Comparison of ENCODE assay signal across 8 mouse cellular contexts in genomic region chr17:67696694-67697386, GRCm38 (mm10). TPM values are rescaled to one million over a fixed set of nuclear protein-coding genes. Genes with fewer than 3 reads are reported as not detected.
A peak's percentile ranks its signal among the peaks of the same experiment; 100 is the strongest.
DNase-seq lines count a peak whose midpoint lies in the region; ATAC-seq lines count a peak whose summit lies in the region.

Lama1 (plus strand) TSS chr17:67697259.

- H3K9me3 ChIP-seq in intestine, embryonic 15.5 days = no peaks in the 10 kb centered on the region
- no peaks in the 10 kb centered on the region for H3K9me3 ChIP-seq in liver, embryonic 11.5 days (ENCODE audit: control insufficient read depth, low read length)
- H3K9me3 ChIP-seq in midbrain, embryonic 16.5 days (replicated peaks; ENCODE audit: control insufficient read depth, low read length, poor library complexity, severe bottlenecking) = no peaks in the 10 kb centered on the region

- peaks cover 17% of the 10 kb centered on the region; the same call in 1 of the 2 replicates for H3K4me1 ChIP-seq in intestine, embryonic 15.5 days (replicated peaks)
- peaks cover 3% of the 10 kb centered on the region; the same call in 1 of the 2 replicates for H3K4me1 ChIP-seq in liver, embryonic 11.5 days (replicated peaks; ENCODE audit: control insufficient read depth, insufficient read depth, low read length)
- peaks cover 10% of the 10 kb centered on the region; the same call in 1 of the 2 replicates for H3K4me1 ChIP-seq in midbrain, embryonic 16.5 days (ENCODE audit: control insufficient read depth, insufficient read depth, low read length)

- peak within 1 kb of the TSS; percentile 74 for H3K4me3 ChIP-seq in intestine, embryonic 15.5 days (replicated peaks)
- peak within 1 kb of the TSS; percentile 62 for H3K4me3 ChIP-seq in liver, embryonic 11.5 days (ENCODE audit: low read depth, low read length)
- peak within 1 kb of the TSS; percentile 80 for H3K4me3 ChIP-seq in midbrain, embryonic 16.5 days (ENCODE audit: low read depth, low read length)

- H3K4me2 ChIP-seq in intestine, embryonic 15.5 days (replicated peaks) = peak within 1 kb of the TSS; percentile 100
- H3K4me2 ChIP-seq in liver, embryonic 11.5 days = peak within 1 kb of the TSS; percentile 90
- H3K4me2 ChIP-seq in midbrain, embryonic 16.5 days (ENCODE audit: low read length) = peak within 1 kb of the TSS; percentile 98

- no peaks in the 10 kb centered on the region for H3K27me3 ChIP-seq in intestine, embryonic 15.5 days (replicated peaks)
- H3K27me3 ChIP-seq in liver, embryonic 11.5 days (replicated peaks; ENCODE audit: control insufficient read depth, insufficient read depth, low read length) = peaks cover 24% of the 10 kb centered on the region
- H3K27me3 ChIP-seq in midbrain, embryonic 16.5 days (ENCODE audit: control insufficient read depth, insufficient read depth, low read depth, low read length) = no peaks in the 10 kb centered on the region

- peak within 1 kb of the TSS; percentile 70 for H3K9ac ChIP-seq in intestine, embryonic 15.5 days
- H3K9ac ChIP-seq in liver, embryonic 11.5 days (ENCODE audit: low read depth, low read length) = peak within 1 kb of the TSS; percentile 46
- H3K9ac ChIP-seq in midbrain, embryonic 16.5 days (ENCODE audit: low read depth, low read length) = peak within 1 kb of the TSS; percentile 91

- peak; percentile 94 for ATAC-seq in granulocyte monocyte progenitor cell, adult 5-6 weeks (replicated peaks; ENCODE audit: poor library complexity, severe bottlenecking)
- peak; percentile 99 for ATAC-seq in intestine, embryonic 15.5 days
- peak; percentile 89 for ATAC-seq in liver, embryonic 11.5 days (replicated peaks; ENCODE audit: low FRiP score)
- ATAC-seq in midbrain, embryonic 16.5 days = peak; percentile 87

- 2% methylated on average over 30 of the region's 32 CpGs for WGBS in intestine, embryonic 15.5 days
- WGBS in liver, embryonic 11.5 days = 3% methylated on average over 29 of the region's 32 CpGs
- 3% methylated on average over 32 of the region's 32 CpGs for WGBS in midbrain, embryonic 16.5 days

- DNase-seq in cerebellum, adult 8-10 months = peak; percentile 4
- DNase-seq in cerebellum, adult 9-11 months = no peak
- DNase-seq in embryo, embryonic 11.5 days (ENCODE audit: low read depth, low spot score) = peak; percentile 72
- DNase-seq in liver, embryonic 11.5 days (ENCODE audit: low spot score) = peak; percentile 85
- DNase-seq in testis, postnatal 14 days (ENCODE audit: low spot score) = peak; percentile 79

- no peaks in the 10 kb centered on the region for H3K36me3 ChIP-seq in intestine, embryonic 15.5 days
- no peaks in the 10 kb centered on the region for H3K36me3 ChIP-seq in liver, embryonic 11.5 days (ENCODE audit: control insufficient read depth, insufficient read depth, low read length)
- no peaks in the 10 kb centered on the region for H3K36me3 ChIP-seq in midbrain, embryonic 16.5 days (ENCODE audit: control insufficient read depth, insufficient read depth, low read length)

- no peak within 1 kb of the TSS for H3K27ac ChIP-seq in intestine, embryonic 15.5 days
- H3K27ac ChIP-seq in liver, embryonic 11.5 days (ENCODE audit: low read depth, low read length) = no peak within 1 kb of the TSS
- H3K27ac ChIP-seq in midbrain, embryonic 16.5 days (ENCODE audit: low read length) = no peak within 1 kb of the TSS

RNA-seq across cellular contexts. Expression of gene Lama1, which starts in this region (rescaled TPM):
- not detected in 2 replicates for total RNA-seq in granulocyte monocyte progenitor cell, adult 5-6 weeks (2014; fragmentation: Nextera tagmentation)
- total RNA-seq in granulocyte monocyte progenitor cell, adult 5-6 weeks (2017) = not detected in 2 replicates
- polyA plus RNA-seq in intestine, embryonic 15.5 days (2015; fragmentation: Nextera tagmentation; extraction: Ambion mirVana) = 2.8 and 3.0 TPM in 2 replicates
- polyA plus RNA-seq in liver, embryonic 11.5 days (2014; fragmentation: Nextera tagmentation; extraction: Ambion mirVana) = 2.8 and 4.3 TPM in 2 replicates
- 5.4 and 5.6 TPM in 2 replicates for polyA plus RNA-seq in midbrain, embryonic 16.5 days (2015; fragmentation: Nextera tagmentation; extraction: Ambion mirVana)

Comparison
In these comparisons a context has a peak if more than half of its experiments do, and no peak if none do; other contexts are left out.
1. Peak in ATAC-seq in granulocyte monocyte progenitor cell, adult 5-6 weeks; RNA of the gene not detected or under 1 TPM.